Mouse (Mus musculus): ENCODE data around the gene Msl3. TPM values are rescaled to one million over a fixed set of nuclear protein-coding genes. Genes with fewer than 3 reads are reported as not detected.
A peak's percentile ranks its signal among the peaks of the same experiment; 100 is the strongest.

The Msl3 gene
- total and polyA plus RNA-seq, 3 experiments = 27.6 to 79.9 (median 42.7) TPM

DNA sequence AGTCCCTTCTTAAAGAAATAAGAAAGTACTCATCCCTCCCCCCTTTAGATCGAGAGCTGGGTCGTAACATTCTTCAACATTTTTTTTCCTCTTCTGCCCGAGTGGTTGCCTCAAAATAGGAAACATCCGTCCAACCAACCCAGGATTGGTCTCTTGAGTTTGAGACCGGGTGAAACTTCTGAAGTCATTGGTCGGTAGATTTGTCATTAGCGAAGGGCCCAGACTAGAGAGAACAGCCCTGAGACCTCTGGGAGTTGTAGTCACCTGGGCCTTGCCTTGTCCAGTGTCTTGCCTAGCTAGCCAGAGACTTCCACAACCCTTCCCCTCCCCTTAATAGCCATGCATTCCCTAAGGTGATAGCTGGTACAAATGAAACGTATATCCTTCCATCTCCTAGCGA, 1.3 kb downstream of the Msl3 start:
- Histone ChIP-seq H3K27me3 (replicated peaks) (no peaks in the 10 kb centered on the region), H3K4me2 (ENCODE audit: insufficient read depth, low read depth, poor library complexity, severe bottlenecking) (peak overlapping the region; percentile 81), H3K9me3 (replicated peaks; ENCODE audit: low read length) (no peaks in the 10 kb centered on the region), H3K4me3 (replicated peaks in 1 of 3; ENCODE audit: low read depth in 2 of 3, low read length in 2 of 3, poor library complexity in 1 of 3) (peak overlapping the region; percentile 67 to 98 (median 74)), H3K79me2 (replicated peaks; ENCODE audit: control insufficient read depth, extremely low read depth, insufficient read depth, poor library complexity, severe bottlenecking) (0 out of 2 replicates have a peak, but pooled peaks cover 3% of the 10 kb centered on the region), H3K27ac (ENCODE audit: insufficient read depth, low read depth) (peak overlapping the region; percentile 96; the same call in 1 of the 2 replicates), H3K4me1 (ENCODE audit: control insufficient read depth in 1 of 2, insufficient read depth in 2 of 2) (no peaks in the 10 kb centered on the region), H3K9ac (ENCODE audit: insufficient read depth, low read depth) (peak overlapping the region; percentile 94), H3K36me3 (replicated peaks in 1 of 2; ENCODE audit: control insufficient read depth in 1 of 2, insufficient read depth in 1 of 2, low read length in 1 of 2) (peaks cover 15 to 28% of the 10 kb centered on the region in 2 experiments)
- in situ Hi-C loops (cut with MboI; ENCODE audit: low pct_ligation_motif_present, low pct_unique_long_range_greater_than_20kb, low sequenced_read_pairs) (no loop called here), dilution Hi-C loops (cut with MboI; ENCODE audit: extremely low pct_ligation_motif_present, extremely low pct_unique_long_range_greater_than_20kb, low sequenced_read_pairs) (no loop called here)
- TF ChIP-seq HCFC1 (IDR thresholded peaks at IDR 0.05; ENCODE audit: low read depth, low read length) (peak; percentile 89), ELF1 (IDR thresholded peaks at IDR 0.05; ENCODE audit: low read depth, low read length) (peak; percentile 40; the same call in 1 of the 2 replicates), ZNF384 (IDR thresholded peaks at IDR 0.05; ENCODE audit: low read depth, low read length) (peak; percentile 89), MEF2A (IDR thresholded peaks at IDR 0.05; ENCODE audit: borderline replicate concordance, low read depth, low read length) (no peak), SIN3A (IDR thresholded peaks at IDR 0.05; ENCODE audit: low read length) (peak; percentile 81), TBP (conservative IDR thresholded peaks at IDR 0.05; ENCODE audit: low read depth, low read length) (0 out of 2 replicates have a peak, but pooled peaks have one; percentile 27), GABPA (IDR thresholded peaks at IDR 0.05; ENCODE audit: insufficient replicate concordance, low read depth, low read length) (no peak; the same call in 1 of the 2 replicates), NELFE (IDR thresholded peaks at IDR 0.05; ENCODE audit: low read depth, low read length) (0 out of 2 replicates have a peak, but pooled peaks have one; percentile 35), KAT2A (IDR thresholded peaks at IDR 0.05; ENCODE audit: insufficient replicate concordance, low read length) (peak; percentile 74; the same call in 1 of the 2 replicates), POLR2A (IDR thresholded peaks at IDR 0.05; ENCODE audit: low read depth, low read length) (peak; percentile 37; the same call in 1 of the 2 replicates), MAZ (IDR thresholded peaks at IDR 0.05; ENCODE audit: low read depth, low read length) (no peak)
- peak; percentile 86 for DNase-seq (ENCODE audit: extremely low read depth)

- Histone ChIP-seq H3K27me3 (replicated peaks) (no peaks in the 10 kb centered on the region), H3K4me2 (ENCODE audit: insufficient read depth, low read depth, poor library complexity, severe bottlenecking) (no peak overlapping the region), H3K4me3 (replicated peaks in 1 of 3; ENCODE audit: low read depth in 2 of 3, low read length in 2 of 3, poor library complexity in 1 of 3) (no peak overlapping the region), H3K79me2 (replicated peaks; ENCODE audit: control insufficient read depth, extremely low read depth, insufficient read depth, poor library complexity, severe bottlenecking) (no peaks in the 10 kb centered on the region), H3K4me1 (ENCODE audit: control insufficient read depth in 1 of 2, insufficient read depth in 2 of 2) (no peaks in the 10 kb centered on the region), H3K9ac (ENCODE audit: insufficient read depth, low read depth) (no peak overlapping the region), H3K36me3 (replicated peaks in 1 of 2; ENCODE audit: control insufficient read depth in 1 of 2, insufficient read depth in 1 of 2, low read length in 1 of 2) (peaks cover 34 to 57% of the 10 kb centered on the region in 2 experiments), H3K9me3 (replicated peaks; ENCODE audit: low read length) (no peaks in the 10 kb centered on the region), H3K27ac (ENCODE audit: insufficient read depth, low read depth) (no peak overlapping the region)
- TF ChIP-seq EP300 (IDR thresholded peaks at IDR 0.05; ENCODE audit: low read length) (no peak), SMC3 (IDR thresholded peaks at IDR 0.05; ENCODE audit: low read depth, low read length) (no peak), CHD1 (IDR thresholded peaks at IDR 0.05; ENCODE audit: low read depth, low read length) (no peak), ETS1 (conservative IDR thresholded peaks at IDR 0.05; ENCODE audit: low read depth, low read length) (no peak), JUN (IDR thresholded peaks at IDR 0.05; ENCODE audit: insufficient read depth, low read depth, low read length) (no peak), ZMIZ1 (IDR thresholded peaks at IDR 0.05; ENCODE audit: low read depth, low read length) (no peak), MAZ (IDR thresholded peaks at IDR 0.05; ENCODE audit: low read depth, low read length) (no peak), ZC3H11A (IDR thresholded peaks at IDR 0.05; ENCODE audit: low read depth, low read length) (no peak), BHLHE40 (IDR thresholded peaks at IDR 0.05; ENCODE audit: low read depth, low read length) (no peak), MAX (IDR thresholded peaks at IDR 0.05; ENCODE audit: low read length) (no peak), ZKSCAN1 (IDR thresholded peaks at IDR 0.05; ENCODE audit: borderline replicate concordance, low read depth, low read length) (no peak), GABPA (IDR thresholded peaks at IDR 0.05; ENCODE audit: insufficient replicate concordance, low read depth, low read length) (no peak), NRF1 (IDR thresholded peaks at IDR 0.05; ENCODE audit: low read depth, low read length) (no peak), MXI1 (IDR thresholded peaks at IDR 0.05; ENCODE audit: low read depth, low read length) (no peak), TBP (conservative IDR thresholded peaks at IDR 0.05; ENCODE audit: low read depth, low read length) (no peak), USF2 (conservative IDR thresholded peaks at IDR 0.05; ENCODE audit: low read depth, low read length) (no peak), RCOR1 (conservative IDR thresholded peaks at IDR 0.05; ENCODE audit: low read depth, low read length) (no peak)
- in situ Hi-C loops (cut with MboI; ENCODE audit: low pct_ligation_motif_present, low pct_unique_long_range_greater_than_20kb, low sequenced_read_pairs) = no loop called here
- DNase-seq (ENCODE audit: extremely low read depth) = no peak
- dilution Hi-C loops (cut with MboI; ENCODE audit: extremely low pct_ligation_motif_present, extremely low pct_unique_long_range_greater_than_20kb, low sequenced_read_pairs) = no loop called here
Observed at GRCm38 (mm10) chrX:168663982-168664689, 9.6 kb downstream of the Msl3 start.
